Mouse (Mus musculus) embryonic fibroblast, embryonic 13.5 days (primary cell): ENCODE data around the gene Zfp683.

Experiments
- CTCF ChIP-seq: IDR thresholded peaks from 2 replicates; pipeline ENCODE4 v1.5.1; 2011; ENCODE audit warnings: mild to moderate bottlenecking, control low read depth, low read length, moderate library complexity, borderline replicate concordance; ENCODE audit not compliant: insufficient read depth
- POLR2A ChIP-seq: IDR thresholded peaks from 2 replicates; pipeline ENCODE4 v1.6.1; 2011; ENCODE audit warnings: low read depth, mild to moderate bottlenecking, control low read depth, low read length, moderate library complexity

GRCm38 (mm10) chr4:134108196-134108595, 54.6 kb downstream of the Zfp683 start:
- no peak for TF ChIP-seq POLR2A
- no peak for TF ChIP-seq CTCF
